Mouse (Mus musculus): ENCODE results near the gene Slc46a3.

Slc46a3 gene

GRCm38 (mm10) chr5:147845319-147845718, 49.3 kb downstream of the Slc46a3 start:
- no peak for DNase-seq (ENCODE audit: low spot score in 2 of 2)

DNA sequence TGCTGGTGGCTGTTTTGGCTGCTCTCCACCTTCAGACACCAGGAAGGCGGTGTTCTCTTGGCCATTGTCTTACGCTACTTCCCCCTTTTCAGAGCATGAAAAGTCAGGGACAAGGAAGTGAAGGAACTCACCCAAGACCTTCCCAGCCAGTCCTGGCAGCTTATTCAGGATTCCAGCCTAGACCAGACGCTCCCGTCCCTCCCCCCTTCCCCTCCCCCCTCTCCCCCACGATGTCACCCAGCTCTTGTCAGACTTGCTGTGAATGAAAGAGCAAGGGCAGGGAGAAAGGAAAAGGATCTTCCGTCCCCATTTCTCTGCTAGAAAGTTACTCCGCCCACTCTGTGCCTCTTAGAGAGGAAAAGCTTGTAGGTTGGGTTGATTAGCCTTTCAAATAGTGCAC, 51.3 kb downstream of the Slc46a3 start:
- no peak for DNase-seq (ENCODE audit: low spot score in 2 of 2)

GRCm38 (mm10) chr5:147839418-147839817, 55.2 kb downstream of the Slc46a3 start:
- no peak for DNase-seq (ENCODE audit: low spot score in 2 of 2)

- no peak for DNase-seq (ENCODE audit: low spot score in 2 of 2)
These were observed 59.6 kb downstream of the Slc46a3 start for GRCm38 (mm10) chr5:147834841-147835500.

- no peak for DNase-seq (ENCODE audit: low spot score in 2 of 2)
These were observed 61.8 kb downstream of the Slc46a3 start for GRCm38 (mm10) chr5:147832842-147833241.

GRCm38 (mm10) chr5:147828846-147829245, 65.8 kb downstream of the Slc46a3 start:
- no peak for DNase-seq (ENCODE audit: low spot score in 2 of 2)

All from frontal cortex, postnatal 10 days (tissue).